Mouse (Mus musculus) liver, embryonic 14.5 days (tissue): Measurements from ENCODE around the gene St3gal6.

Experiments used
- CTCF ChIP-seq: IDR thresholded peaks from 2 replicates; pipeline ENCODE4 v1.5.1; 2016; ENCODE audit warnings: antibody characterized with exemption, low read depth, control low read depth
- EP300 ChIP-seq: IDR thresholded peaks from 2 replicates; pipeline ENCODE4 v1.6.1; 2016; ENCODE audit warnings: antibody characterized with exemption, low read depth

DNA sequence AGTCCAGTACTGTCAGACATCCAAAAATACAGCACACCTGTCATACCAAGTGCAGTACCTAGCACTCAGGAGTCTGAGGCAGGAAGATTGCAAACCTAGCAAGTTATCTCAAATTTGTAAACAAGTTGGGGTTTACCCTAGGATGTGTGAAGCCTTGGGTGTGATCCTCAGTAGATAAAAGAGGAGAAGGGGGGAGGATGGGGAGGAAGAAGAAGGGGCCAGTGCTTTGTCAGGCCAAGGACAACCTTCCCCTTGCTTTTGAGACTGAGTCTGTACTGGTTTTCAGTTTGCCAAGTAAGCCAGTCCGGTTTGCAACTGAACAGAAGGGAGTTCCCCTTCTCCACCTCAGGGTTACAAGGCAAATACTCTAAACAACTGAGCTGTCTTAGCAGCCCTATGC lies 22.1 kb upstream of the St3gal6 start:
- TF ChIP-seq EP300: no peak
- no peak for TF ChIP-seq CTCF
